Mouse (Mus musculus) ES-Bruce4 (cell line): Measurements from ENCODE around the gene Skap2.

Experiments used
- CTCF ChIP-seq: IDR thresholded peaks from one replicate; pipeline ENCODE4 v1.8.1; 2011; ENCODE audit warnings: low read depth, low read length
- EP300 ChIP-seq: IDR thresholded peaks from 2 replicates; pipeline ENCODE4 v1.6.1; 2011; ENCODE audit warnings: low read depth, low read length; ENCODE audit not compliant: insufficient read depth
- POLR2A ChIP-seq: IDR thresholded peaks from one replicate; pipeline ENCODE4 v1.8.1; 2011; ENCODE audit warnings: low read length; ENCODE audit not compliant: insufficient read depth

DNA sequence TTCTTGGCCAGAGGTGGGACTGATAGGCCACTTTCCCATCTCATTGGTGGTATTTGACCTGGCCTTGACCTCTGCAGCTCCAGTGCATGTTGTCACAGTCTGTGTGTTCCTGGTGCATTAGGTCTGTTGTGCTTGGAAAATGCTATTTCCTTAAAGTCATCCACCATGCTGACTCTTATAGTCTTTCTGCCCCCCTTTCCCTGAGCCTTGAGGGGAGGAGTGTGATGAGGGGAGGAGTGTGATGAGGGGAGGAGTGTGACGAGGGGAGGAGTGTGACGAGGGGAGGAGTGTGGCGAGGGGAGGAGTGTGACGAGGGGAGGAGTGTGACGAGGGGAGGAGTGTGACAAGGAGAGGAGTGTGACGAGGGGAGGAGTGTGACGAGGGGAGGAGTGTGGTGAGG, 15.8 kb upstream of the Skap2 start:
- TF ChIP-seq CTCF (no peak), EP300 (no peak), POLR2A (no peak)
